Mouse (Mus musculus): ENCODE data around the gene Tmem9b.

DNA sequence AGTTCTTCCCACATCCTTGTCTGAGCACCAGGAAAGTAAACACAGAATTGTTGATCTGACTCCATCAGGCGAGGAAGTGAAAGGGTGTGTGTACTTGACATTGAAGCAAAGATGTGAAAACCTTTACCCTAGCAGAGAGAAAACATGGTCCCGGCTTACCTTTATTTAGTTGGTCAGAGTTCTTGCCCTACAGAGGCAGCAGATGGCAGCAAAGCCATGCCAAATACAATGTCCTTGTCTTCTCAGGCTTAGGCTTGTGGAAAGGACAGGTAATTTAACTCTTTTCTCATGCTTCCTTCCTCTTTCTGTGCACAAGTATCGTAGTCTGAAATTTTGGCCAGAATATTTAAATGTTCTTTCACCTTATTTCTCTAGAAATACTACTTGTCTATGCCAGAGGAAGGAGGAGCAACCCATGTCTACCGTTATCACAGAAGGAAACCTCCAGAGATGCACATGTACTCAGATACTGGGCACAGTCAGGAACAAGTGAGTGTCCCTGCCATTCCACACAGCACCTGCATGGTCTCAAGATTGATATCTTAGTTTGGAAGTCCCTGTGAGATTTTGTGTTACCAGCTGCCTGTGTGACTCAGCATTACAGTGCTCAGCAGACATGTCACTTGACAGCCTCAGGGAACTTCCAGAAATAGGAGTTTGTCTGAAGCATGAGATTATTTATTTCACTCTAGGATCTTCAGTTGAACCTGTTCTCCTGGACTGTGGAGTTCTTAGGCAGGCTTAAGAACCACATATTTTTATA lies 45.5 kb downstream of the Tmem9b start:
- TF ChIP-seq CTCF (IDR thresholded peaks at IDR 0.05) (peak; percentile 87), EP300 (IDR thresholded peaks at IDR 0.05) (no peak)

All from lung, postnatal 0 days (tissue).